Mouse (Mus musculus): ENCODE data around the gene Arntl. TPM values are rescaled to one million over a fixed set of nuclear protein-coding genes. Genes with fewer than 3 reads are reported as not detected.

The Arntl gene
- polyA plus RNA-seq, 2 experiments from 2014 or later = 22.6 to 25.0 TPM

DNA sequence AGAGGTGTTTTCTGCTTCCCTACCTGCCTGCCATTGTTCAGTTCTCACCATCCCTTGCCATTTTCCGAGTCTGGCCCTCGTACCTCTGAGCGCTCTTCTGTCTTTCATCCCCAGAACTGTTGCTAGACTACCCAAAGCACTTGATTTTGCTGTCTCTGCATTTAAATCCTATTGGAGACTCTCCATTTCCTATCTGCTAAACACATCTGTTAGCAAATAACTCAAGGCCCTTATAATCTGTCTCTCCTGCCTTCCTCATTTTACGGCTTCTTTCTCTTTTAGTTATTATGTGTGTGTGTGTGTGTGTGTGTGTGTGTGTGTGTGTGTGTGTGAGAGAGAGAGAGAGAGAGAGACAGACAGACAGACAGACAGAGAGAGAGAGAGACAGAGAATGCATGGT is 90.5 kb downstream of the Arntl start:
- ATAC-seq = no peak

DNA sequence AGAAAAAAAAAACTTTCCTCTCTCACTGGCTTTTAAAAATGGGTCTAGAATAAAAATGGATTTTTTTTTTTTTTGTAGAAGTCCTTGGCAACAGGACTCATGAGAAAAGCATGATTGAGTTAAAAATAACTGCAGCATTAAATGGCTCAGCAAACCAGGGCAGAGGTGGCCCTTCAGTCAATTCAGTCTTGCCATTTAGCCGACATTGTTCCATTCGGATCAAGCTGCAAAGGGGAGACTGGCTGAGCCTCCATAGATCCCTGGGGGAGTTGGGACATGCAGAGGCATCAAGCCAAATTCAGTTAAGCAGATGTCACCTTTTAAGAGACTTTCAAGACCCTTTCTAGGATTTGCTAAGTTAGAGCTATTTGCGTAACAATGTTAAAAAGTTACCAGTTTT is 102.9 kb downstream of the Arntl start:
- no peak for ATAC-seq

DNA sequence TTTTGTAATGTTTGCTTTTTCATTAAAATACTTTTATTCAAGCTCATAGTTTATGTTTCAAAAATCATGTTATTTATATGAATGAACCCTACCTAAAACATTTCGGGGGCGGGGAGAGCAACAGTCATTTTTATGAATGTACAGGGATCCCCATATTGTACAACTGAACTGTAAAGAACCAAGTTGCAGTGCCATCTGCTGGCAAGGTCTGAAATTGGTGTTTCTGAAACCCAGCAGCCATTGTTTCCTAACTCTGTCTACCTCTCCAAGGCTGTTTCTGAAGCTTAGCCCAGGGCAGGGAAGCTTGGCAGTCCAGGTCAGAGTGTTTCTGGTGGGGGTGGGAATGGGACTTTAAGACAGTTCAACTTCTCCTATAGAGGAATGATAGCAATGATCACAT is 104.5 kb downstream of the Arntl start:
- peak; percentile 73 for ATAC-seq

DNA sequence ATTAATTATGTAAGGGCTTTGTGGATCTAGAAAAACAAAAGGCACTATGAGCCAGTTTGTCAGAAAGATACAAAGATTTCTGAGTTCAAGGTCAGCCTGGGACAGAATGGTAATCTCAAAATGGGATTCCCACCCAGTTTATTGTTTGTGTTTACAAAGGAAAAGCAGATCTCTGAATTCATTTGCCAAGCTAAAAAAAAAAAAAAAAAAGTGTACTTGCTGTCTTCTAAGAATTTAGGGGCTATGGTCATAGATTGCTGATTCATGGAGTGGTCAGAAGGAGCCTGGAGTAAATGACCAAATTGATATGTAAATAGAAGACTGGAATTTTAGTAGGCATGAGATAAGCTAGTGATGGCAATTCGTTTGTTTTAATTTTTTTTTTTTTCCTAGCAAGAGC is 112.9 kb downstream of the Arntl start:
- no peak for ATAC-seq

DNA sequence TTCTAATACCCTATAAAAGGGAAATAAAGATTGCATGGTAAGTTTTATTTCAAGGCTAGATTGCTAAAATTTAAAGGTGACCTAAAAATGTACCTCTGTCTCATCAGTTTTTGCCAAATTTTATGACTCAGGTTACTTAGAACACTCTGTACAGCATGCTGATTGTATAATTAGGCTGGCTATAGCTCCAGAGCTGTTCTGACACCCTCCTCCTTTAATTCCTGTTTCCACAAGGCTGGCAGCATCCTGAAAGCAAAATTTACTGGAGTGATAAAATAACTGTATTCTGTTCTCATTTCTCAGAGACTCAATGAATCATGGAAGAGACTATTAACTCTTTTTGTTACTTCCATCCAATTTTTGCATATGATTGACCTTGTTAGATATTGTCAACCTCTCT is 126.8 kb downstream of the Arntl start:
- ATAC-seq = no peak

DNA sequence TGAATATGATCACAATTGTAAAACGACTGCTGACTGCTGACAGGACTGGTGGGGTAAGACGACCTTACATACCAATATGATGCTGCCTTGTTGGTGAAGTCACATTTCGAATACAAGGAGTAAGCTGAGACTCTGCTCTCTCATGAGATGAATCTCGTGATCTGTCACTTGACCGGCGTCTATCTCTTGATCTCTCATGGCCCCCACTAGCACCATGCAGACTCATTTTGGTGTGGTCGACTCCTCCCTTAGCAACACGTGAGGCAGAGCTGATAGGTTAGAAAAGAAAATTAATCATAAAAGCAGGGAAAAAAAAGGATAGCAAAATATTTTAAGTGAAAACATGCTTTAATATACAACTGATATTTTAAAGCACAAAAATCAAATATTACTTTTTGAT is 128.0 kb downstream of the Arntl start:
- ATAC-seq = no peak

DNA sequence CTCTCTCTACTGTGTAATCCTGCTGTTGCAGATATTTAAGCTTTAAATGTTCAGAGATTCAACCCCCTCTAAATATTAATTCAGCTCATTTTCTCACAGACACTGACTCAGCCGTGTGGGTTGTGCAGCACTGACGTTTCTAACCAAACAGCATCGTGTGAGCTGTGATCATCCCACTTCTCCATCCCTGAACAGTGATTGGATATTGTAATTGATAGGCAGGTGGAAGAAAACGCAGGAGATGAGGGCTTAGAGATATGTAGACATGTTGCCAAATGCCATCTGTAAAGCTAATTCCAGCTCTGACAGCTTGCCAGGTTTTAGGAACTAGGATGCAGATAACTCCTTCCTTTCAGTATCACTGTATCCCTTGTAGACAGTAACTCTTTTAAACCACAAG is 140.0 kb downstream of the Arntl start:
- no peak for ATAC-seq

DNA sequence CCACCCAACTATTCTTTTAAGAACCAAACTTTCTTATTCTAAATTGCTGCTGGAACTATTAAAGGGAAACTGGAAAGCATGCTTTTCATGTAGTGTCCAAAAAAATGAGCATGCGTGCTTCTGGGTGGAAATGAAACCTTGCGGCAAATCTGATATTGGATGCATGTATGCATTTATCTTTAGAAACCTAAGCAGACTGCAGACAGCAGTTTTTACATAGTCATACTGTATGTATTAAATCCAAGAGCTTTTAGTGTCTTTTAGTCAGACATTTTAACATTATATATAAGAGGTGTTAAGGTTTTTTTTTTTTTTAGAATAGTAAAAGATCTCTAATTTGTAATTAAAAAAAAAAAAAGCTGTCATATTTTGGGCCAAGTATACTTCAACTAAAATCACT is 140.4 kb downstream of the Arntl start:
- ATAC-seq = no peak

DNA sequence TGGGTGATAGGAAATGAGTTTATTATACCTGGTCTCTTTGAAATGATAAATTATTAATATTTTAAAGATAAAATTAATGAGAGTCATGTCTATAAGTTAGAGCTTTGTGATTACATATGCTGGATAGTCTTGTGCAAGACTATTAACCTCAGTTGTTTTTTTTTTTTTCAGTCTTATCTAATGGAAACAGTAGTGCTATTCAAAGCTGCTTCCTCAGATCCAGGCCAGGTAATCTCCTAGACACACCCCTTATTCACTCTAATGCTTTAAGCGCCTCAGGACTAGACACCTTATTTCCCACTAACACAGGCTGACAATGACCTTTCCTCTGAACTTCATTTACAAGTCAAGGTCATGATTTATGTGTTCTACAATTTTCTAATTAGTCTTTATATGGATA is 141.8 kb downstream of the Arntl start:
- no peak for ATAC-seq

Other genes starting within 250 kb of the Arntl start
- 10 to 100 TPM in 1 of 2 experiments, 1 to 10 TPM in 1; 10.0 to 10.3 TPM for gene Btbd10, start 161.9 kb downstream of the Arntl start, polyA plus RNA-seq (2017; shearing (Covaris generic))
- not detected for gene Pth, start 181.1 kb downstream of the Arntl start, polyA plus RNA-seq (2017; shearing (Covaris generic))